Mouse (Mus musculus) urinary bladder, postnatal 25 days (tissue): ENCODE results near the gene Fam124b.

ENCODE experiments used
- DNase-seq: peaks from one replicate; pipeline ENCODE4 v3.0.0; 2022; ENCODE audit warnings: low spot score

Gene Fam124b

DNA sequence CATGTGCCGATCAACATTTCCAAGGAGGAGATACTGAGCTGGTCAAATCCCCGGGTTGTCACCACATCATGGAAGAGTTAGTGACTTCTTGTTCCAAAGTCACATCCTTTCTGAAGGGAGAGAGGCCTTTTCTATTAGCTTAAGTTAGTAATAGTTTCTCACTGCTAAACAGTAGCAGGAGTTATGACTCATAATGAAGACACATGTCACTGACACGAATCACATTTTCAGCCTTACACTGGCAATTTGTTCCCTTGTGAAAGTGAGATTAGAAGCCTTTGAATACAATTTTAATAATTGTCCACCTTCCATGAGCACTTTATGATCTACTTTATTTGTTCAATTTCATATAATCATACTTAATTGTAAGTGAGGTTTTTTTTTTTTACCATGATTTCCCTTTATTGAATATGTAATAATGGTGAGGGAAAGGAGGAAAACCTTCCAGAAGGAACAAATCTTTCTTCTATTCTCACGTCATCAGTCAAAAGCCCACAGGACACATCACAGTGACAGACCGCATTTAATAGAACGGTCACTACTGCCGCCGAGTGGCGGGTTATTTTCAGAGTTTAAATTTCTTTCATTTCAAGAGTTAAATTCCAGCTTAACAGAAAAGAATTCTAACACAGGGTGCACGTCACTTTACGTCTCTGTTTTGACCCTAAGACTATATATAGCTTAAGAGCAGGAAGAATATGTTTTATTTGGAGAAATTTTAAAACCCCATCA lies 40.5 kb downstream of the Fam124b start:
- DNase-seq, result no peak

GRCm38 (mm10) chr1:80167706-80168105 lies 50.6 kb downstream of the Fam124b start:
- DNase-seq, result no peak

- DNase-seq, result no peak
These were observed 51.7 kb downstream of the Fam124b start for GRCm38 (mm10) chr1:80166577-80166976.

- no peak for DNase-seq
These were observed 52.9 kb downstream of the Fam124b start for GRCm38 (mm10) chr1:80165391-80165790.

GRCm38 (mm10) chr1:80162943-80163342 lies 55.3 kb downstream of the Fam124b start:
- DNase-seq, result no peak

DNA sequence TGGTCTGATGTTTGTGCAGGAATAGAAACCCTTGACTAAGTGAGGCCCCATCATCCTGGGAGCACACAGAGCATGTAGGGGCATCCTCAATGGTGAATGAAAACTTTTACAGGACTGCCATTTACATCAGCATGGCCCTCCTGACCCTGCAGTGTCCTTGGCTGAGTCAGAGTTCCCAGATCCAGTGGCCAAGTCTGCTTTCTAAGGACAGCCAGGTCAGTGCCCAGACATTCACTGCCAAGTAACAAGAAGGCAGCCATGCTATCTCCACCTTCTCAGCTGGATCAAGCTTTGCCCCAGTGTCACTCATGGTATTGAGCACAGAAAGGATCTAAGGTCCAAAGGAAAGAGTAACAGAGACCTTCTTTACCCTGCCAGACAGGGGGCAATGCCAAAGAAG lies 58.7 kb downstream of the Fam124b start:
- DNase-seq, result no peak

GRCm38 (mm10) chr1:80154902-80155301 lies 63.4 kb downstream of the Fam124b start:
- no peak for DNase-seq

DNA sequence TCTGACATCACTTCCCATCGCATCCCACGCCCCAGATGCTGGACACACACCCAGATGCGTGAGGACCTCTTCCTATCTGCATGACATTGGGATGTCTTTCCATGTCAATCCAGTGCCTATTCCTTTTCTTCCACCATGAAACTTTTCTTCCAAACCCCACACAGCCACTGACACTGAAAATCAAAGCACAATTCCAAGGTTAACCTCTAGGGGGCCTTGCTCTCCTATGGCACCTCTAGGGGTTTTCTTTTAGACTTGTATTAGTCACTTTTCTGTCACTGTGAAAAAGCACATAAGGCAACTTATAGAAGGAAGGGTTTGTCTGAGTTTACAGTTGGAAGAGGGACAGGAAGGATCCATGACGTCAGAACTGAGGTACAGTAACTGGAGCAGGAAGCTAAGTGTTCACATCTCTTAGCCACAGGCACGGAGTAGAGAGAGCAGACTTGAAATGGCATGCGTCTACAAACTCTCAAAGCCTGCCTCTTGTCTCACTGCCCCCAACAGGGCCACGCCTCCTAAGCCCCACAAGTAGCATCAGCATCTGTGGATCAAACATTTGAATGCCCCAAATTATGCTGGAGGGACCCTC lies 65.1 kb downstream of the Fam124b start:
- DNase-seq, result no peak

GRCm38 (mm10) chr1:80150681-80151080 lies 67.6 kb downstream of the Fam124b start:
- no peak for DNase-seq
